Mouse (Mus musculus) spleen, postnatal 10 days (tissue): ENCODE data around the gene Pld1.
"Not testable (repeated sequence)": the region's sequence is repeated elsewhere in the genome, so short reads cannot be mapped to it uniquely, and the experiment has no call there.

Source experiments
- DNase-seq, 2 experiments: peaks; one replicate each; pipeline ENCODE4 v3.0.0; 2021 to 2022; ENCODE audit warnings: low spot score in 2 of 2

The Pld1 gene

DNA sequence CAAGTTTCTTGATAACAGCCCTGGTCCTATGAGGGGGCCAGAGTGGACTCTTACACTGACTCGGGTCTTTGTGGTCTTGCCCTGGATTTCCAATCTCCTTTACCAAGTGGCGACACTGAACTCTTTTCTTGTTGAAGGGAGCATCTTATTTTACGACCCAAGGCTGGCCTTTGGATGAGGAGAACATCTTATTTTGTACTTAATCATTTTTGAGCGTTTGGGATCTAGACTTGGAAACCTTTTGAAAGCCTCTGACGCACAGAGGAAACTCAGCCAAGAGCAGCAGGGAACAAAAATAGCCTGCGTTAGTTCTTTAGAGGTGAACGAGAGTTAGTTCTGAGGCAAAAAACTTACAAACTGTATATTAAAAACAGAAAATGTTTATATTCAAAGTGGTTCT lies 4.5 kb downstream of the Pld1 start:
- no peak for DNase-seq

GRCm38 (mm10) chr3:27945397-27945796 lies 6.9 kb downstream of the Pld1 start:
- not testable (repeated sequence) for DNase-seq

DNA sequence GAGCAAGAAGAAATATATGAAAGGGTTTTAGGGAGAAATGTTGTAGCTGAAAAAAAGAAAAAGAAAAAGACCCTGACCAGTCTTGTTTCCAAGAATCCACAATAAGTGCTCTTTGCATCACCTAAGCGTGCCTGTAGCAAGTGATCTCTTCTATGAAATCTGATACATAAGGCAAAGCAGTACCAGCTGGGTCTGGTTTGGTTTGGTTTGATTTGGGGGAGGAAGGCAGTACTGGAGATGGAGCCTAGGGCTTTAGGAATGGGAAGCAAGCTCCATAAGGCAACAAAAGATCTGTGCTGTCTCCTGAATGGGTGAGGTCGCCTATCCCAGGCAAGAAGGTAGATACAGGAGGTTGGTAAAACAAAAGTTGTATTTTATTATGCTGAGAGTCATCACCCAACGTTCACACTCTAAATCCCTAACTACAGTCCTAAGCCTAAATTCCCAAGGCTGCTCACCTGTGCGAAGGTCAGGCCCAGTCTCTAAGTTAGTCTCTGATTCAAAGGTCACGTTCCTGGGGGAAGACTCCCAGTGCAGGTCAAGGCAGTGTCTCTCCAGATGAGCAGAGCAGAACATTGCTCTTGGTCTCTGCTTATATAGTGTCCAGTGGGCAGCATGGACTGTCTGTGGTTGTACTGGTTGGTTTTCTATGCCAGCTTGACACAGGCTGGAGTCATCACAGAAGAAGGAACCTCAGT lies 10.8 kb downstream of the Pld1 start:
- DNase-seq = no peak

DNA sequence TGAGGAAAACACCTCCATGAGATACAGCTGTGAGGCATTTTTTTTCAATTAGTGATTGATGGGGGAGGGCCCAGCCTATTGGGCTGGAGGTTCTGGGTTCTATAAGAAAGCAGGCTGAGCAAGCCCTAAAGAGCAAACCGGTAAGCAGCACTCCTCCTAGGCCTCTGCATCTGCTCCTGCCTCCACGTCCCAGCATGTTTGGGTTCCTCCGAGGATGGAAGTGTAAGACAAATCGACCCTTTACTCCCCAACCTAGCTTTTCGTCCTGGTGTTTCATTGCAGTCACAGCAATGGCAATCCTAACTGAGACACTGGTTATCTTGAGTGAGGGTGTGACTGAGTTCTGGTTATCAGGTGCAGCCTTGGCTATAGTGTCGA lies 11.4 kb downstream of the Pld1 start:
- no peak for DNase-seq

- no peak for DNase-seq
These were observed 12.2 kb downstream of the Pld1 start for GRCm38 (mm10) chr3:27950726-27951125.

DNA sequence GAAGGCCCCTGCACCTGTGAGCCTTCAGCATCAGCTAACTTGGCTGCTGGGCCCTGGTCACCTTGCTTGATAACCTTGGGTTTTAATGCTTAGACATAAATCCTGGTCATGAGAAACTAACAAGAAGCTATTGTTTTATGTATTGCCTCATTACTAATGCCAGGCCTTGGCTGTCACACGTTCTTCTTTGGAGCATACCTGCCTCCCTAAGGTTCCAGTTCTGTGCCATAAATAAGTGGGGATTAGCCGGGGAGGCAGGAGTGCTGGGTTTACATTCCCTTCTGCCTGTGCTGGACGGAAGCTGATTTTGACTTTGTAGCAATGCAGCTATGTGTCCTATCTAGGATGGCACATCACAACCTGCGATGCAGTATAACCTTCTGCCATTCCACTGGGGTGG lies 13.2 kb downstream of the Pld1 start:
- DNase-seq = no peak

- DNase-seq = no peak
These were observed 17.5 kb downstream of the Pld1 start for GRCm38 (mm10) chr3:27956006-27956405.

DNA sequence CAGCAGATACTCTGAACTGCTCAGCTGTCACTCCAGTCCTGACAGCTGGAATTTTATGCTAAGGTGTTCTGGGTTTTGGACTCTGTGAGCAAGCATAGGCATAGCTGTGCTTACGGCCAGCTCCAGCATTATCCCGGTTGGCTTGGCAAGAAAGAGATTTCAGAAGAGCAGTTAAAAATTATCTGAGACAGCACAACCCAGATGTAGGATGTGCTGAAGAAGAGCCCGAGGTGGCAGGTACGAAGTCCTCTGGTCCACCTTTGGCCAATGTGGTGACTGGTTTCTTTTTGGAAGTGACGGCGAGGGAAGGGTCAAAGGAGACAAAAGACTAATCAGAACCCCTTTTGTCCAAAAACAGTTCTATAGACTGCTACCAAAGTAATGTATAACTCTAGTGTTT lies 20.7 kb downstream of the Pld1 start:
- DNase-seq = no peak

DNA sequence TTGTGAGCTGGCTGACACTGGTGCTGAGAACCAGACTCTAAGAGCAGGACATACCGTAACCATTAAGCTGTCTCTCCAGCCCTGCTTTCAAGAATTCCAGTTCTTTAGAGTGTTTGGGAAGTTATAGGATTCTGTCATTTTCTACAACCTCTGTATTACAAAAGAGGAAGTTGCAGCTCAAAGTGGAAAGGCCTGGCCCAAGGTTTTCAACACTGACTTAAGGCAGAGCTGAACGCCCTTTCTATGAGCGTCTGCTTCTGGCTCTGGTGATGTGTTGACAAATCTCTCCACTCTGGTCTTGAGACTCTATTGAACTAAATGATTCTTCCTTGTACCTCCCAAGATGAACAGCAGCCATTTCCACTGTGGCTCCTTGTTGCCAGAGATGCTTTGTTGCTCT lies 22.7 kb downstream of the Pld1 start:
- DNase-seq = no peak

GRCm38 (mm10) chr3:27963795-27964201 lies 25.3 kb downstream of the Pld1 start:
- no peak for DNase-seq

- no peak for DNase-seq
These were observed 30.2 kb downstream of the Pld1 start for GRCm38 (mm10) chr3:27968671-27969070.

GRCm38 (mm10) chr3:27973936-27974335 lies 35.4 kb downstream of the Pld1 start:
- DNase-seq = no peak

DNA sequence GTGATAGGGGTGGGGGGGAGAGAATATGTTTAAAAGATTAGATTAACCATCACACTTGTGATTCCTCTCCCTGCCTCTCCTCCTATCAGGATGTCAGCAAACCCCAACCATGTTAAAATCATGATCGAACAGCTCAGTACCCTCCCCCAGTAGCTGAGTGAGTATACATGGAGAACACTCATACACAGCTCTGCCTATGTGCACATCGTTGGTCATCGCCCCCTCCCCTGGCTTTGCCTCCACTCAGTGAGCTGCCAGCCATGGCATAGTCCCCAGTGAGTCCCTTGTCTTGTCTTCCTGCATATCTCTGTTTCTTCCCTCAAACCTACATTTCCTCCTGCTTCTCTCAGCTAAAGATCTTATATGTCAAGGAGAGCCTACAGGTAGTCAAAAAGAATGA lies 36.5 kb downstream of the Pld1 start:
- DNase-seq = no peak

DNA sequence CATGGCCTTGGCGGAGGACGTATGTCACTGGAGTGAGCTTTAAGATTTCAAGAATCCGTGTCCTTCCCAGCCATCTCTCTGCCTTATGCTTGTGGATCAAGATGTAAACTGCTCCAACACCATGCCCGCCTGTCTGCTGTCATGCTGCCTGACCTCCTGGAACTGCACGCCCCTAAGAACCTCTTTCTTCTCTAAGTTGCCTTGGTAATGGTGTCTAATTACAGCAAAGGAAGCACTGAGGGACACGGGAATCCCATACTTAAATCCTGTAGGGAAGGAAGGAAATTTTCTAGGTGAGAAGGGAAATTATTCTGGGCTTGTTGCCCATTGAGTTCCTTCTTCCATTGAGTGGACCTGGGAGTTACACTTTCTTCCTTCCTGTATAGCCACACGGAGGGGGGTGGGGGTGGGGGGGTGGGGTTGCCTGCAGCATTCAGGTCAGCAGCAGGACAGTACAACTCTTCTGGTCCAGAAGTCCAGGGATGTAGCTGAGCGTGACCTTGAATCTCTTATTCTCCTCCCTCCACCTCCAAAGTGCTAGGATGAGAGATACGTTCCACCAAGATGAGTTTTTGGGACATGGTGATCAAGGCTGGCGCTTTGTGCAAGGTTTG lies 38.5 kb downstream of the Pld1 start:
- no peak for DNase-seq

GRCm38 (mm10) chr3:27978030-27978723 lies 39.7 kb downstream of the Pld1 start:
- no peak for DNase-seq

- no peak for DNase-seq
These were observed 43.1 kb downstream of the Pld1 start for GRCm38 (mm10) chr3:27981591-27981990.

- no peak for DNase-seq
These were observed 44.0 kb downstream of the Pld1 start for GRCm38 (mm10) chr3:27982436-27983017.

GRCm38 (mm10) chr3:27983274-27983673 lies 44.8 kb downstream of the Pld1 start:
- no peak for DNase-seq

GRCm38 (mm10) chr3:27983935-27984577 lies 45.6 kb downstream of the Pld1 start:
- DNase-seq = peak in 1 of 2 experiments; percentile 34

GRCm38 (mm10) chr3:27984620-27985019 lies 46.1 kb downstream of the Pld1 start:
- DNase-seq = no peak

- no peak for DNase-seq
These were observed 46.8 kb downstream of the Pld1 start for GRCm38 (mm10) chr3:27985344-27985743.

DNA sequence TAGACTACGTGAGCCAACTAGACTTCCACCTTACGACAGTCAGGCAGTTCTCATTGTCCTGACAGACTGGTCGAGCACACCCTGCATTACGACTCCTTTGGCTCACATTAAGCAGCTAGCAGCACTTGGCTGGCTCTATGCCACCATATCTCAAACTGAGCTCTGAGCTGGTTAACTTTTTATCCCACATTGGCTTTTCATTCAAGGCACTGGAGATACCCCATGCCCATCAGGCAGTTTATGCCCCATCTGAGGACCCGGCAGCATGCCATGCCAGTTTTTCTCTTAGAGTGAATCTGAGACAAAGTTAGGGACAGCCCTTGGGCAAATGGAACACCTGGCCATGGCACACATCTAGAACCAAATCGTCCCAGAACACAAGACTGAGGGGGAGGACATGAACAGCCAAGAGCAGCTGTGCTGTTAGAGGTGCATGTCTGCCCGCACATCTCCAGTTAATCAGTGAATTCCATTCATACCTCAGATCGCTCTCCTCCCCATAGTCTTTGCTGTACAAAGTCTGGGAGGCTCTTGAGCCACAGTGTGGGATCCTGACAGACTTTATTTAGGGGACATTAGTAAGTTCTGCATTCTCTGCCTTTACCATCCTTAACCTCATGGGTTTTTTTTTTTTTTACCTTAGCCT lies 49.5 kb downstream of the Pld1 start:
- DNase-seq = no peak
